Mouse (Mus musculus) liver, postnatal 0 days (tissue): Measurements from ENCODE around the gene Xpo5. TPM values are rescaled to one million over a fixed set of nuclear protein-coding genes. Genes with fewer than 3 reads are reported as not detected.

Source experiments
- ATAC-seq: fragments of 200-750 bp; cut with Nextera tagmentation; 2 replicates; pipeline ENCODE4 v1.8.0; 2017; ENCODE audit warnings: mild to moderate bottlenecking, moderate library complexity
- DNase-seq: peaks from one replicate; pipeline ENCODE4 v3.0.0-alpha.2; 2016
- H3K27ac ChIP-seq: fragments of 300-500 bp; sonication (generic); 2 replicates; pipeline ENCODE4 v1.5.1; 2014; ENCODE audit warnings: antibody characterized with exemption, moderate library complexity, mild to moderate bottlenecking, low read depth
- H3K27me3 ChIP-seq: fragments of 300-500 bp; sonication (generic); 2 replicates; pipeline ENCODE4 v1.6.1; 2014; ENCODE audit warnings: low read length, control low read depth, mixed read lengths; ENCODE audit not compliant: insufficient read depth
- H3K36me3 ChIP-seq: fragments of 300-500 bp; sonication (generic); replicated peaks from 2 replicates; pipeline ENCODE4 v1.6.1; 2014; ENCODE audit warnings: mild to moderate bottlenecking, control low read depth, low read length, moderate library complexity, mixed read lengths; ENCODE audit not compliant: insufficient read depth
- H3K4me1 ChIP-seq: fragments of 300-500 bp; sonication (generic); 2 replicates; pipeline ENCODE4 v1.6.1; 2014; ENCODE audit warnings: antibody characterized with exemption, mild to moderate bottlenecking, control low read depth; ENCODE audit not compliant: insufficient read depth
- H3K4me2 ChIP-seq: fragments of 300-500 bp; sonication (generic); 2 replicates; pipeline ENCODE4 v1.6.1; 2014; ENCODE audit warnings: low read depth, mild to moderate bottlenecking, low read length, moderate library complexity, mixed read lengths
- H3K4me3 ChIP-seq: fragments of 300-500 bp; sonication (generic); 2 replicates; pipeline ENCODE4 v1.5.1; 2014; ENCODE audit warnings: low read depth, low read length
- H3K9ac ChIP-seq: fragments of 300-500 bp; sonication (generic); replicated peaks from 2 replicates; pipeline ENCODE4 v1.6.1; 2014; ENCODE audit warnings: mild to moderate bottlenecking, moderate library complexity
- H3K9me3 ChIP-seq: fragments of 300-500 bp; sonication (generic); 2 replicates; pipeline ENCODE4 v1.6.1; 2016; ENCODE audit warnings: mild to moderate bottlenecking, control low read depth, low read length, mixed read lengths
- CTCF ChIP-seq: sonication (generic); IDR thresholded peaks from 2 replicates; pipeline ENCODE4 v1.5.1; 2016; ENCODE audit warnings: antibody characterized with exemption, low read depth
- EP300 ChIP-seq: IDR thresholded peaks from 2 replicates; pipeline ENCODE4 v1.6.1; 2016; ENCODE audit warnings: antibody characterized with exemption, low read depth, mild to moderate bottlenecking
- WGBS: fragments of 180-500 bp; shearing (Covaris S2); extraction: QIAGEN DNeasy Blood & Tissue Kit; methylation state at CpG from one replicate; pipeline ENCODE4 v1.1.7; 2014; ENCODE audit not compliant: insufficient replicate concordance; 5-methylcytosine and 5-hydroxymethylcytosine counted together
- microRNA counts: library from miRNA; unstranded; fragments of <30 nt; microRNA quantifications from one replicate; lab custom pipeline; 2015
- microRNA-seq: library from miRNA; unstranded; fragments of <30 nt; microRNA quantifications from one replicate; pipeline ENCODE4, GENCODE M21; 2016
- polyA plus RNA-seq: library from polyadenylated mRNA; unstranded; fragments of >200 nt; fragmentation: Nextera tagmentation; extraction: Ambion mirVana; gene quantifications from 2 replicates; pipeline ENCODE4 v1.2.1, GENCODE M21; 2015

The Xpo5 gene
- polyA plus RNA-seq, 1 experiment from 2014 or later, result 8.7 TPM

DNA sequence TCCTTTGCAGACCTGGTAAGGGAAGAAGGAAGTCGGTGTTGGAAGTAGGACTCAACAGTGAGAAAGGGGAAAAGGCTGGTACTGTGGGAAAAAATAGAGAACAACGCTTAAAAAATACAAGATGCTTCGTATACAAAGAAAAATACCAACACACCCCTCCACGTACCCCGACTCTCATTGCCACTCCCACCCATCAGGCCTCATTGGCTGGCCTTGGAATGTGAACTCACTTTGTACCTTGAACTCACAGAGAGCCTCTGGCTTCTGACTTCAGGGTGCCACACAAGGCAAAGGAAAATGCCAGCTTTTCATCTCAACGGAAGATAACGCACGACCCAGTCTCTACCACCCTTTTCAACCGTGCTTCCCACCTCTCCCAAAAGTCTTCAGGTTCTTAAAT is 80.6 kb downstream of the Xpo5 start:
- Histone ChIP-seq H3K4me2 (peak overlapping the region; percentile 89), H3K36me3 (peaks cover 18% of the 10 kb centered on the region), H3K9me3 (no peaks in the 10 kb centered on the region), H3K9ac (peak overlapping the region; percentile 83; the same call in 1 of the 2 replicates), H3K27me3 (no peaks in the 10 kb centered on the region), H3K27ac (no peak overlapping the region), H3K4me3 (peak overlapping the region; percentile 77), H3K4me1 (peaks cover 16% of the 10 kb centered on the region)
- TF ChIP-seq CTCF, result no peak
- no peak for TF ChIP-seq EP300
- WGBS, result 24% methylated on average over 9 of the region's 9 CpGs
- ATAC-seq (no peak; the same call in 1 of the 2 replicates), DNase-seq (no peak)

GRCm38 (mm10) chr17:46283911-46284310 is 81.3 kb downstream of the Xpo5 start:
- Histone ChIP-seq H3K4me1 (peaks cover 16% of the 10 kb centered on the region), H3K4me3 (no peak overlapping the region), H3K4me2 (no peak overlapping the region), H3K9ac (no peak overlapping the region), H3K9me3 (no peaks in the 10 kb centered on the region), H3K27ac (no peak overlapping the region), H3K27me3 (no peaks in the 10 kb centered on the region), H3K36me3 (peaks cover 11% of the 10 kb centered on the region; the same call in 1 of the 2 replicates)
- WGBS, result 73% methylated on average over 8 of the region's 8 CpGs
- DNase-seq (no peak), ATAC-seq (no peak)
- TF ChIP-seq CTCF (no peak), EP300 (no peak)

DNA sequence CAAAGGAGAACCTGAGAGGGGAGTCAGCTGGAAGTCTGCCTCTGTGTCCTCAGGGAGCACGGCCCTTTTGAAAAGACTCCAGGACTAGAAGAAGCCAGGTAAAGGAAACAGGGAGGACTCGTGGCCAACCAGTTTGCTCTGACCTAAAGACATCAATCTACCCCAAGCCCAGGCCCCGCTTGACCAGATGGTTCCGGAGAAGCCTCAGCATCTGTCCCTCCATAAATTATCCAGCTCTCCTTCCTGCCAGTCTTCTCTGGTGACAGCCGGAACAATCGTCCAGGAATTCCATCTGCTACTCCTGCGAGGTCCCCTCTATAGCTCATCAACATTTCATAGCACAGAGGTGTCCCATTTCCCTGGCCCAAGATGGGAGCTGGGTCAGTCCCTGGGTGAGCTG is 82.1 kb downstream of the Xpo5 start:
- Histone ChIP-seq H3K36me3 (peaks cover 6% of the 10 kb centered on the region; the same call in 1 of the 2 replicates), H3K27me3 (no peaks in the 10 kb centered on the region), H3K4me3 (no peak overlapping the region), H3K9ac (no peak overlapping the region), H3K4me1 (peaks cover 16% of the 10 kb centered on the region), H3K4me2 (no peak overlapping the region), H3K9me3 (no peaks in the 10 kb centered on the region), H3K27ac (no peak overlapping the region)
- DNase-seq (no peak), ATAC-seq (no peak)
- TF ChIP-seq CTCF (no peak), EP300 (no peak)
- WGBS, result 56% methylated on average over 7 of the region's 7 CpGs

GRCm38 (mm10) chr17:46285407-46285806 is 82.8 kb downstream of the Xpo5 start:
- ATAC-seq (no peak), DNase-seq (no peak)
- WGBS, result 48% methylated on average over 6 of the region's 6 CpGs
- Histone ChIP-seq H3K9ac (no peak overlapping the region), H3K27ac (no peak overlapping the region), H3K36me3 (peaks cover 1% of the 10 kb centered on the region; the same call in 1 of the 2 replicates), H3K4me3 (no peak overlapping the region), H3K4me1 (peaks cover 16% of the 10 kb centered on the region), H3K9me3 (no peaks in the 10 kb centered on the region), H3K4me2 (no peak overlapping the region), H3K27me3 (no peaks in the 10 kb centered on the region)
- TF ChIP-seq EP300, result no peak
- TF ChIP-seq CTCF, result no peak

DNA sequence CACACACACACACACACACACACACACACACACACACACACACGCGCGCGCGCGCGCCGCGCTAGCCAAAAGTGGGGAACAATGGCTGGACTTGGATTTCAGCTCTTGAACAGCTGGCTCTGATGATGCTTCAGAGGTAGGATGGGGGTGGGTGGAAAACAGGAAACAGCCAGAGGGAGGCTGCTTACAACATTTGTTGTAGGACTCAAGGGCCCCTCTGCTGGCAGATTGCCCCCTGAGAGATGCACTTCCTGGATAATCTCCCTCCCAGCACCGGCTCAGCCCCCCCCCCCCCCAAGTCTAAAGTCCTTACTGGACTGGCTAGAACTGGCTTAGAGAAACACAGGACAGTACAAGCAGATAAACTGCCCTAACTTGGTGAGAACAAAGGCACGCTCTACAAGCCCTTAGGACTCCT is 85.1 kb downstream of the Xpo5 start:
- Histone ChIP-seq H3K9ac (no peak overlapping the region), H3K4me2 (no peak overlapping the region), H3K9me3 (no peaks in the 10 kb centered on the region), H3K27me3 (no peaks in the 10 kb centered on the region), H3K4me1 (peaks cover 5% of the 10 kb centered on the region), H3K4me3 (no peak overlapping the region), H3K36me3 (no peaks in the 10 kb centered on the region), H3K27ac (no peak overlapping the region)
- DNase-seq (no peak), ATAC-seq (no peak)
- TF ChIP-seq EP300, result no peak
- no peak for TF ChIP-seq CTCF
- 54% methylated on average over 11 of the region's 11 CpGs for WGBS

MicroRNA genes within 50 kb of the gene (microRNA counts, 519-probe panel; counts per million panel counts)
- microRNA mmu-miR-693-3p (lab: Ali Mortazavi, UCI) (not detected), microRNA mmu-miR-693-5p (lab: Ali Mortazavi, UCI) (not detected)

Small RNA genes lying within 50 kb of the gene (microRNA-seq; reads per million reads assigned to microRNA genes)
- gene Mir693, result not detected

Other genes with a start within 250 kb of the Xpo5 start
- gene Vegfa, start 170.4 kb upstream of the Xpo5 start, polyA plus RNA-seq, result 2.8 and 3.1 TPM in 2 replicates
- 52.0 and 55.6 TPM in 2 replicates for gene Mrps18a, start 91.8 kb upstream of the Xpo5 start, polyA plus RNA-seq
- 1.7 and 1.8 TPM in 2 replicates for gene Rsph9, start 58.6 kb upstream of the Xpo5 start, polyA plus RNA-seq
- gene Mad2l1bp, start 49.2 kb upstream of the Xpo5 start, polyA plus RNA-seq, result 25.0 and 25.3 TPM in 2 replicates
- 23.4 and 27.5 TPM in 2 replicates for gene Gtpbp2, start 41.8 kb upstream of the Xpo5 start, polyA plus RNA-seq
- gene Polh, start 137 bp upstream of the Xpo5 start, polyA plus RNA-seq, result 6.9 and 8.9 TPM in 2 replicates
- gene Polr1c, start 45.3 kb downstream of the Xpo5 start, polyA plus RNA-seq, result 23.9 and 24.8 TPM in 2 replicates
- 62.6 and 68.7 TPM in 2 replicates for gene Yipf3, start 45.3 kb downstream of the Xpo5 start, polyA plus RNA-seq
- 0.12 TPM in 1 of 2 replicates, not detected in the other for gene Lrrc73, start 50.7 kb downstream of the Xpo5 start, polyA plus RNA-seq
- gene Tjap1, start 80.2 kb downstream of the Xpo5 start, polyA plus RNA-seq, result 5.6 and 6.2 TPM in 2 replicates
- not detected in 2 replicates for gene Dlk2, start 94.6 kb downstream of the Xpo5 start, polyA plus RNA-seq
- gene Abcc10, start 125.6 kb downstream of the Xpo5 start, polyA plus RNA-seq, result 1.5 TPM in 2 replicates
- gene Zfp318, start 180.9 kb downstream of the Xpo5 start, polyA plus RNA-seq, result 1.6 and 2.2 TPM in 2 replicates
- gene Crip3, start 226.1 kb downstream of the Xpo5 start, polyA plus RNA-seq, result not detected in 2 replicates
- 0.18 and 0.34 TPM in 2 replicates for gene Slc22a7, start 235.7 kb downstream of the Xpo5 start, polyA plus RNA-seq